In genomic region chrX:112347467-112348394, GRCm38 (mm10) we compare ENCODE assay signal across 15 mouse cellular contexts. TPM values are rescaled to one million over a fixed set of nuclear protein-coding genes. Genes with fewer than 3 reads are reported as not detected.
A peak's percentile ranks its signal among the peaks of the same experiment; 100 is the strongest.
DNase-seq lines count a peak whose midpoint lies in the region; ATAC-seq and TF ChIP-seq lines count a peak whose summit lies in the region.
"Had no signal": no experiment of that assay in that cellular context is flagged by ENCODE, and none has a peak within 500 bp of the region (broad histone marks: within the 10 kb centered on the region; RNA-seq: fewer than 3 reads in every experiment).

No protein-coding gene starts in this region.

- 40% methylated on average over 4 of the region's 4 CpGs for WGBS in forebrain, embryonic 13.5 days
- 63% methylated on average over 4 of the region's 4 CpGs for WGBS in forebrain, embryonic 10.5 days
- WGBS in midbrain, embryonic 14.5 days = 47% methylated on average over 4 of the region's 4 CpGs
- WGBS in liver, embryonic 12.5 days (ENCODE audit: insufficient replicate concordance) = 61% methylated on average over 4 of the region's 4 CpGs

- no peak overlapping the region for H3K4me2 ChIP-seq in forebrain, embryonic 13.5 days
- no peak overlapping the region for H3K4me2 ChIP-seq in midbrain, embryonic 14.5 days (ENCODE audit: low read length)
- H3K4me2 ChIP-seq in liver, embryonic 12.5 days = no peak overlapping the region
- H3K4me2 ChIP-seq: embryonic facial prominence, embryonic 12.5 days had no signal

- H3K27ac ChIP-seq in forebrain, embryonic 13.5 days = no peak overlapping the region
- no peak overlapping the region for H3K27ac ChIP-seq in forebrain, embryonic 10.5 days
- no peak overlapping the region for H3K27ac ChIP-seq in midbrain, embryonic 14.5 days (replicated peaks; ENCODE audit: low read depth, low read length)
- no peak overlapping the region for H3K27ac ChIP-seq in liver, embryonic 12.5 days
- H3K27ac ChIP-seq: embryonic facial prominence, embryonic 12.5 days; heart, embryonic 10.5 days; kidney, postnatal 0 days had no signal

- H3K9me3 ChIP-seq in forebrain, embryonic 13.5 days (replicated peaks) = no peaks in the 10 kb centered on the region
- no peaks in the 10 kb centered on the region for H3K9me3 ChIP-seq in forebrain, embryonic 10.5 days
- H3K9me3 ChIP-seq in midbrain, embryonic 14.5 days (ENCODE audit: control insufficient read depth, low read length) = no peaks in the 10 kb centered on the region
- no peaks in the 10 kb centered on the region for H3K9me3 ChIP-seq in liver, embryonic 12.5 days (replicated peaks)
- H3K9me3 ChIP-seq: heart, embryonic 10.5 days had no signal

- H3K9ac ChIP-seq in forebrain, embryonic 13.5 days = no peak overlapping the region
- H3K9ac ChIP-seq in midbrain, embryonic 14.5 days (replicated peaks; ENCODE audit: low read length) = no peak overlapping the region
- H3K9ac ChIP-seq in liver, embryonic 12.5 days = no peak overlapping the region
- H3K9ac ChIP-seq: embryonic facial prominence, embryonic 12.5 days had no signal

- no peaks in the 10 kb centered on the region for H3K4me1 ChIP-seq in forebrain, embryonic 13.5 days
- H3K4me1 ChIP-seq in forebrain, embryonic 10.5 days = no peaks in the 10 kb centered on the region
- no peaks in the 10 kb centered on the region for H3K4me1 ChIP-seq in midbrain, embryonic 14.5 days (ENCODE audit: control insufficient read depth, insufficient read depth, low read length)
- no peaks in the 10 kb centered on the region for H3K4me1 ChIP-seq in liver, embryonic 12.5 days
- H3K4me1 ChIP-seq: embryonic facial prominence, embryonic 12.5 days; heart, embryonic 10.5 days had no signal

- CTCF ChIA-PET in Patski (lab: Charles Lee) = interaction anchor here (0.8 to 4.1 kb wide), 4 partner anchors 10 to 19 kb away, joined by 3 to 20 read pairs (median 4); no protein-coding TSS in a partner anchor

- peak; percentile 58; the same call in 1 of the 2 replicates for ATAC-seq in forebrain, embryonic 13.5 days
- ATAC-seq in Patski = peak; percentile 91
- no peak for ATAC-seq in midbrain, embryonic 14.5 days (ENCODE audit: low FRiP score, low TSS enrichment)
- ATAC-seq in liver, embryonic 12.5 days = no peak

- H3K27me3 ChIP-seq in forebrain, embryonic 13.5 days = no peaks in the 10 kb centered on the region
- no peaks in the 10 kb centered on the region for H3K27me3 ChIP-seq in forebrain, embryonic 10.5 days (ENCODE audit: poor library complexity, severe bottlenecking)
- H3K27me3 ChIP-seq in Patski = peaks cover 24% of the 10 kb centered on the region
- no peaks in the 10 kb centered on the region for H3K27me3 ChIP-seq in midbrain, embryonic 14.5 days (ENCODE audit: control insufficient read depth, insufficient read depth, low read length)
- H3K27me3 ChIP-seq in liver, embryonic 12.5 days (replicated peaks) = no peaks in the 10 kb centered on the region
- H3K27me3 ChIP-seq: embryonic facial prominence, embryonic 12.5 days had no signal

- no peak for TF ChIP-seq CTCF in Patski (IDR thresholded peaks at IDR 0.05)

- in situ Hi-C loops in Patski (cut with MboI; ENCODE audit: low pct_unique_long_range_greater_than_20kb) = no loop called here

- no peak overlapping the region for H3K4me3 ChIP-seq in forebrain, embryonic 13.5 days
- no peak overlapping the region for H3K4me3 ChIP-seq in forebrain, embryonic 10.5 days
- no peak overlapping the region for H3K4me3 ChIP-seq in midbrain, embryonic 14.5 days (replicated peaks; ENCODE audit: low read depth, low read length)
- H3K4me3 ChIP-seq in liver, embryonic 12.5 days = no peak overlapping the region
- H3K4me3 ChIP-seq: embryonic facial prominence, embryonic 12.5 days; heart, embryonic 10.5 days had no signal

- no peaks in the 10 kb centered on the region for H3K36me3 ChIP-seq in forebrain, embryonic 13.5 days (ENCODE audit: poor library complexity, severe bottlenecking)
- H3K36me3 ChIP-seq in forebrain, embryonic 10.5 days (replicated peaks) = peaks cover 4% of the 10 kb centered on the region; the same call in 1 of the 2 replicates
- no peaks in the 10 kb centered on the region for H3K36me3 ChIP-seq in midbrain, embryonic 14.5 days (ENCODE audit: control insufficient read depth, insufficient read depth, low read length)
- H3K36me3 ChIP-seq in liver, embryonic 12.5 days = no peaks in the 10 kb centered on the region
- H3K36me3 ChIP-seq: embryonic facial prominence, embryonic 12.5 days had no signal

- POLR2A ChIA-PET in Patski (lab: Charles Lee) = no interaction called here

- DNase-seq in forebrain, embryonic 10.5 days (ENCODE audit: extremely low spot score, low spot score) = no peak
- DNase-seq in 3T3-L1 (ENCODE audit: low read depth, low spot score) = peak; percentile 83
- DNase-seq in Patski (ENCODE audit: low read depth, low spot score) = peak; percentile 42
- DNase-seq in midbrain, embryonic 14.5 days = peak; percentile 47
- no peak for DNase-seq in yolk sac, embryonic 10.5 days (ENCODE audit: low spot score)
- DNase-seq in testis, postnatal 14 days (ENCODE audit: low spot score) = no peak
- DNase-seq: thymus, adult 18-20 months had no signal

RNA-seq across cellular contexts. Expression of gene Apool, which starts 36.6 kb away (rescaled TPM):
- 38.7 and 41.2 TPM in 2 replicates for polyA plus RNA-seq in forebrain, embryonic 13.5 days (2015; fragmentation: Nextera tagmentation; extraction: Ambion mirVana)
- 69.5 and 70.6 TPM in 2 replicates for polyA plus RNA-seq in forebrain, embryonic 10.5 days (2016; fragmentation: Nextera tagmentation; extraction: Ambion mirVana)
- polyA plus RNA-seq in Patski (2021) = 39.3 TPM
- polyA plus RNA-seq in midbrain, embryonic 14.5 days (2014; fragmentation: Nextera tagmentation; extraction: Ambion mirVana) = 15.0 and 22.8 TPM in 2 replicates
- 27.9 and 29.3 TPM in 2 replicates for polyA plus RNA-seq in liver, embryonic 12.5 days (2016; fragmentation: Nextera tagmentation; extraction: Ambion mirVana)

RNA-seq across cellular contexts. Expression of gene Satl1, which starts 58.8 kb away (rescaled TPM):
- not detected in 2 replicates for polyA plus RNA-seq in forebrain, embryonic 13.5 days (2015; fragmentation: Nextera tagmentation; extraction: Ambion mirVana)
- polyA plus RNA-seq in forebrain, embryonic 10.5 days (2016; fragmentation: Nextera tagmentation; extraction: Ambion mirVana) = not detected in 2 replicates
- polyA plus RNA-seq in Patski (2021) = 0.04 TPM
- polyA plus RNA-seq in midbrain, embryonic 14.5 days (2014; fragmentation: Nextera tagmentation; extraction: Ambion mirVana) = not detected in 2 replicates
- polyA plus RNA-seq in liver, embryonic 12.5 days (2016; fragmentation: Nextera tagmentation; extraction: Ambion mirVana) = not detected in 2 replicates
- polyA plus RNA-seq: embryonic facial prominence, embryonic 12.5 days; frontal cortex, adult 2 months; heart, embryonic 10.5 days; kidney, postnatal 0 days; limb, embryonic 14.5 days; lung, embryonic 16.5 days had no signal

Comparison
In these comparisons a context has a peak if more than half of its experiments do, and no peak if none do; other contexts are left out.
1. ATAC-seq: peak in forebrain, embryonic 13.5 days (single experiment) and Patski (single experiment); none in midbrain, embryonic 14.5 days (single experiment) and liver, embryonic 12.5 days (single experiment).
2. DNase-seq: peak in 3T3-L1 (single experiment), Patski (single experiment) and midbrain, embryonic 14.5 days (single experiment); none in forebrain, embryonic 10.5 days (single experiment), yolk sac, embryonic 10.5 days (single experiment) and testis, postnatal 14 days (single experiment).